Comparison of ENCODE assay signal across 8 mouse cellular contexts in the genomic region with DNA sequence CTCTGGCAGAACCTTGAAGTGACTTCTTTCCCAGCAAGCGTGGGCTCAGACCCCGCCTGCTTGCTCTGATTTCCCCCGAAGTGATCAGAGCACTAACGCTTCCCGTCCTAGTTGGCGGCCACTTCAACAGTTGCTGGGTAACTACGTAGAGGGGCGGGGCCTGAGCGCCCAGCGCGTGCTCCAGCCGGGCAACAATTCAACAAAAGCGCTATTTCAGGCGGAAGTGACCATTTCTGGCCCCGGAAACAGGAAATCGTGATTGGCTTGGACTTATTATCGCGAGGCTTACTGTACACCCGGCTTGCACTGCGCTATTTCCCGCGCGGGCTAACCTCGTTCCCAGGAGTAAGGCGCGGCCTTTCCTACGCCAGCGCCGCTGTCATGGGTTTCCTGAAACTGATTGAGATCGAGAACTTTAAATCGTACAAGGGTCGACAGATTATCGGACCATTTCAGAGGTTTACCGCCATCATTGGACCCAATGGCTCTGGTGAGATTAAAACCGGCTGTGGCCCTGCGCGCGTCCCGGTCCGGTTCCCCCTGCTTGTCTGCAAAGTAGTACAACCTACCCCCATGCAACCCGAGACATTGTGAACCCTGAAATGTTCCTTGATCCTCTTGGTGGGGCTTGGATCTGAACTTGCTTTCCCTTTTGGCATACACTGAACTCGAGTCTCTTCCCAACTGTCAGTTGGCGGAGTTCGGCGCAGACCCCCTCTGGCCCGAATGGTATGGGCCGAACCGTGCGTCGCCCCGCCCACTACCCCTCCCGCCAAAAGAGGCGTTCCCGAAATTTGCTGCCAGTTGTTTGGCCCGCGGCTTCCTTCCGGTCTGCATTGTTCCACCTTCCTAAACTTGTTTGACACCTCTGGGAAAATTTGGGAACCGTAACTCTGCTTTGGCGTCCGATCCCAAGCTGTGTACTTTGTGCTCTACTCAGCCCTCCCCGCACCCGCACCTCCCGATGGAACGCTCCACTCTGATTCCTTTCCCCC. TPM values are rescaled to one million over a fixed set of nuclear protein-coding genes. Genes with fewer than 3 reads are reported as not detected.
DNase-seq lines count a peak whose midpoint lies in the region; ATAC-seq lines count a peak whose summit lies in the region.

TSS of gene Ribc1 (minus strand) at position 145 of the 995 bp plus-strand sequence.
TSS of gene Smc1a (plus strand) at position 278 of the 995 bp plus-strand sequence.

- H3K4me3 ChIP-seq in hindbrain, embryonic 11.5 days (ENCODE audit: low read depth, low read length) = peak within 1 kb of the TSS; percentile 41

- DNase-seq in MEL-GATA-1-ER (ENCODE audit: extremely low read depth, low read depth) = peak; percentile 99
- DNase-seq in cerebellum, adult 8-10 months = peak; percentile 83
- DNase-seq in hindbrain, embryonic 11.5 days (ENCODE audit: low spot score) = peak; percentile 88
- peak; percentile 83 to 86 for DNase-seq in layer of hippocampus, postnatal 10 days (ENCODE audit: low spot score in 2 of 2)
- DNase-seq in lung, postnatal 10 days = peak; percentile 95
- peak; percentile 85 for DNase-seq in ovary, postnatal 36 days (ENCODE audit: low spot score)
- DNase-seq in thymus, postnatal 25 days = peak; percentile 86

- 18% methylated on average over 60 of the region's 64 CpGs for WGBS in hindbrain, embryonic 11.5 days

- H3K27ac ChIP-seq in hindbrain, embryonic 11.5 days (ENCODE audit: low read depth, low read length) = peak within 1 kb of the TSS; percentile 56

- no peaks in the 10 kb centered on the region for H3K36me3 ChIP-seq in hindbrain, embryonic 11.5 days (ENCODE audit: control insufficient read depth, insufficient read depth, low read length)

- peaks cover 10% of the 10 kb centered on the region; the same call in 1 of the 2 replicates for H3K27me3 ChIP-seq in hindbrain, embryonic 11.5 days (ENCODE audit: control insufficient read depth, insufficient read depth, low read length)

- H3K9ac ChIP-seq in hindbrain, embryonic 11.5 days (ENCODE audit: low read depth, low read length) = peak within 1 kb of the TSS; percentile 59

- H3K9me3 ChIP-seq in hindbrain, embryonic 11.5 days (ENCODE audit: control insufficient read depth, low read length) = no peaks in the 10 kb centered on the region

- H3K4me2 ChIP-seq in hindbrain, embryonic 11.5 days (replicated peaks; ENCODE audit: low read depth, low read length) = peak within 1 kb of the TSS; percentile 45

- H3K4me1 ChIP-seq in hindbrain, embryonic 11.5 days (replicated peaks; ENCODE audit: control insufficient read depth, insufficient read depth, low read length) = no peaks in the 10 kb centered on the region

- ATAC-seq in frontal cortex, adult (ENCODE audit: low TSS enrichment) = peak; percentile 94
- ATAC-seq in hindbrain, embryonic 11.5 days (ENCODE audit: low FRiP score) = peak; percentile 99

RNA-seq across cellular contexts. Expression of gene Ribc1, which starts in this region (rescaled TPM):
- polyA plus RNA-seq in hindbrain, embryonic 11.5 days (2014; fragmentation: Nextera tagmentation; extraction: Ambion mirVana) = 4.1 and 4.5 TPM in 2 replicates
- under 1 TPM in 1 of 2 experiments, not detected in 1; 0.23 TPM for total RNA-seq in layer of hippocampus, postnatal 10 days (2021)

RNA-seq across cellular contexts. Expression of gene Smc1a, which starts in this region (rescaled TPM):
- polyA plus RNA-seq in hindbrain, embryonic 11.5 days (2014; fragmentation: Nextera tagmentation; extraction: Ambion mirVana) = 126 and 127 TPM in 2 replicates
- total RNA-seq in layer of hippocampus, postnatal 10 days (2021) = 10 to 100 TPM; 50.9 to 57.2 TPM

Comparison
In these comparisons a context has a peak if more than half of its experiments do, and no peak if none do; other contexts are left out.
1. Peak in every context shown above with its lines: DNase-seq, ATAC-seq, H3K4me3 ChIP-seq and H3K27ac ChIP-seq.